Mouse (Mus musculus): ENCODE results near the gene Raph1. TPM values are rescaled to one million over a fixed set of nuclear protein-coding genes. Genes with fewer than 3 reads are reported as not detected.

Raph1 gene
- polyA plus RNA-seq, 1 experiment from 2014 or later: 30.4 TPM

DNA sequence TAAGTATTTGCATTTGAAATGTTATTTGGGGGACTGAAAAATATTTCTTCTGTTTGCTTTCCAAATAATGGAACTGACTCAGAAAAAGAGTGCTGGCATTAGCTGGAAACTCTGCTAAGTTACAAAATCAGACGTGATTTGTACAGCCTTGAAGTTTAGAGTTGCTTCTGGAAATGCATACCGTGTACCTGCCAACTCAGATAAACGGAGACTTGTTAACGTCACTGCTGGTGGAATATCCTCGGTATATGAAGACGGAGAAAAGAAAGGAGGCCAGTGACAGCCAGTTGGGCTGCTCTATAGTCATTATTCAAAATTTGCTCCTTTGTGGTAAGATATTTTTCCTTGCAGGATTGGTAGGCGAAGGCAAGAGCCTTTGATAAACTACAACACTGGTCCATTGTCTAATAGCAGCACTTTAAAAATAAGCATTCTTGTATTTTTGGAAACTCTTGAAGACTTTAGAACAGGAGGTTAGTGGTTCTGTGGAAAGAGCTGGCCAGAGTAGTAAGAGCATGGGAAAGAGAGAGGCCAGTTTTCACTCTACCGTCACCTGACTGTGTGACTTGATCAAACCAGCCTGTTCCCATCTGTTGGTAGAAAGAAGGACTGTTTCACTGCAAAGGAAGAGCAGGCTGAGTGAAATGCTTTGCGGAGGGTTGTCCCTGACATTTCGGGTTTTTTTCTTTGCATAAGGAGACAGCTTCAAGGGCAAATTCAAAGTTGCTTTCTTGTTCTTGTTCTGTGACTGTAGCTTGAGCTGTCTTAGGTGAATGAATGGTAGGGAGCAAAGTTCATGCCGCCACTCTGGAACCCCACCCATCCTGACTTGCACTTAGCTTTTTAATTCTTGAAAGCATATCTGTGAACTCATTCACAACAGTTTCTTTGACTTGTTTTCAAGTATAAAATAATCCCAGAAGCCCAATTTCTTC, 29.7 kb upstream of the Raph1 start:
- no peak for ATAC-seq (ENCODE audit: low read depth)
- peaks cover 5% of the 10 kb centered on the region; the same call in 1 of the 2 replicates for H3K4me1 ChIP-seq (replicated peaks)
- H3K36me3 ChIP-seq: no peaks in the 10 kb centered on the region
- H3K4me3 ChIP-seq (replicated peaks): no peak overlapping the region
- H3K9ac ChIP-seq: no peak overlapping the region
- H3K4me2 ChIP-seq: no peak overlapping the region
- no peaks in the 10 kb centered on the region for H3K9me3 ChIP-seq (replicated peaks)
- H3K27me3 ChIP-seq: no peaks in the 10 kb centered on the region
- no peak for DNase-seq
- peak overlapping the region; percentile 41; the same call in 1 of the 2 replicates for H3K27ac ChIP-seq
- 71% methylated on average over 11 of the region's 11 CpGs for WGBS (ENCODE audit: insufficient replicate concordance)

DNA sequence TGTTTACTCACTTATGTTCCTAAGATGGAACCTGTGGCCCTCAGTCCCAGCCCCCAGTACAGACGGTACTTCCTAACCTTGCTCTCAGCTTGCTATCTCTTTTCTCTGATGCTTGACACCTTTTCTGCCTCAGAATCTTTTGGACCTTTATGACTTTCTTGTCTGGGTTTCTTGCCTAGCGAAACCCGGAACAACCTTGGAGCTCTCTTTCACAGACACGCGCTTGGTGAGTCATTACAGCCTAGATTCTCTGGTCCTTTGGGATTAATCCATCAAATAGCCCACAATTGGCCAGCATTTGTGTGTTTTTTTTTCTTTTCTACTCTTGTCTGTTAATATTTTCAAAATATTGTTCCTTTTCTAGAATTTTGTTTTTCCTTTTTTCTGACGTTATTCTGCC, 26.2 kb upstream of the Raph1 start:
- H3K4me2 ChIP-seq: no peak overlapping the region
- ATAC-seq (ENCODE audit: low read depth): no peak
- DNase-seq: no peak
- no peaks in the 10 kb centered on the region for H3K27me3 ChIP-seq
- no peaks in the 10 kb centered on the region for H3K9me3 ChIP-seq (replicated peaks)
- H3K9ac ChIP-seq: no peak overlapping the region
- no peaks in the 10 kb centered on the region for H3K36me3 ChIP-seq
- WGBS (ENCODE audit: insufficient replicate concordance): 71% methylated on average over 6 of the region's 6 CpGs
- H3K4me3 ChIP-seq (replicated peaks): no peak overlapping the region
- H3K27ac ChIP-seq: no peak overlapping the region
- no peaks in the 10 kb centered on the region for H3K4me1 ChIP-seq (replicated peaks)

DNA sequence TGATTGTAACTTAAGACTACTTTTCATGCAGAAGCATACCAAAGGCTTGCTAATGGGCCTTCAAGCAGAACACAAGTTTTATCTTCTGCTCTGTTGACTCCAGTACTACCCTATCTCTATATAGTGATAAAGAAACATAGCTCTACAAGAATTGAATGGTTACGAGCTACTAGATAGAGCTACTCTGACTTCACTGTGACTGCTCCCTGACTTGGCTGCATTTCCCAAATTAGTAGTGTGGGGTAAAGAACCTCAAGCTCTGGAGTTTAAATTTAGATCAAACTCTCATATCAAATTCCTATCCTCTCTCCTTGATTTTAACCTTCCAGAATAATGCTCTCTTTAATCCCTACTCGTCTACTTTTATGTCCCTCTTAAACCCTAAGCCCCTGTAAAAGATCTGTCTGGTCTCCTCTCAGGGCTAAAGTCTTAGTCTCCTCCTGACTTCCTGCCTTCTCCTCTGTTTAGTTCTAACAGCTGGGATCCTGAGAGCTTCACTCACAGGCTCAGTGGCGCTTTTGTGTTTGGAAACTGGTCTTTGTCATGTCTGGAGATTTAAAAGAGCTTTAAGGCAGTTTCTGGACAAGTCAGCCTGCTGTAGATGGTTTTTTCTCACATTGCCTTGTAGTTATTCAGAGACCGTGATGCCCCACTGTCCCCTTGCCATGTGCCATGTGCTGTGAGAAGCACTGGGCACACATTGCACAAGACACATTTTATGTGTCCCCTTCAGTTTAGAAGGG, 22.2 kb upstream of the Raph1 start:
- no peak overlapping the region for H3K4me3 ChIP-seq (replicated peaks)
- H3K9ac ChIP-seq: no peak overlapping the region
- no peaks in the 10 kb centered on the region for H3K4me1 ChIP-seq (replicated peaks)
- no peak overlapping the region for H3K4me2 ChIP-seq
- no peaks in the 10 kb centered on the region for H3K9me3 ChIP-seq (replicated peaks)
- ATAC-seq (ENCODE audit: low read depth) (no peak), DNase-seq (no peak)
- no peaks in the 10 kb centered on the region for H3K27me3 ChIP-seq
- 52% methylated on average over 4 of the region's 4 CpGs for WGBS (ENCODE audit: insufficient replicate concordance)
- H3K27ac ChIP-seq: no peak overlapping the region
- no peaks in the 10 kb centered on the region for H3K36me3 ChIP-seq

DNA sequence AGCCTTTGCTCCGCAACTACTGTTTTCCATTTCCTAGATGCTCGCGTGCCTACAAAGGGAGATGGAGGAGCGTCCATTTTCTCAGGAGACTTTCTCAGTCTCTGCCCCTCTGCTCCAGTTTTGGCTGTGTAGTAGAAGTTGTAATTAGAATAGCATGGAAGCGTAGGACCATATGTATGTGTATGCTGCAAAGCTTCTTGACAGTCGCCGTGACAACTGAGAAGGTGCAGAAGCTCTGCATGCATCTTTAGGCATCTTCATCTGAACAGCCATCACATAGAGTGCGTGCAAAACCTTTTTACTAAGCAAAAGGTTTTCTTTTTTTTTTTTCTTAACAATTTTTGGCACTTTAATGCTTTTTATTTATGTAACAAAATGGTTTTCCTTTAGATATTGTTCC, 14.1 kb upstream of the Raph1 start:
- ATAC-seq (ENCODE audit: low read depth): no peak

DNA sequence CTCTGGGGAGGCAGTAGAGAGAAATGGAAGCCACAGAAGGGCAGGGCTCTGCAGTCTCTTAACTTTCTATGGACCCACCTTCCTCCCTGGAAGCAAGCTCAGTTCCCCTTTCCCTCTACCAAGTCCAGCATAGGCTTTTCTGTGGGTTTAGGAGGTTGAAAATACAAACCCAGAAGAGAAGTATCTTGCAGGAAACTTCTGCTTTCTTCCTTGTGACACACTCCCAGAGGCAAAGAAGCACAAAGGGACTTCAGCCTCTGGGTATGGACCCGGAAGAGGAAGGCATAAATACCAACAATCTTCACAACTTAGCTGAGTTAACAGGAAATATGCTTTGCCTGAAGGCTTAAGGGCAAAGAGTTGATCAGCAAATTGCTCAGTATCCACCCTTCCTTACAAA, 13.0 kb upstream of the Raph1 start:
- no peaks in the 10 kb centered on the region for H3K9me3 ChIP-seq (replicated peaks)
- H3K27ac ChIP-seq: no peak overlapping the region
- no peak overlapping the region for H3K4me3 ChIP-seq (replicated peaks)
- WGBS (ENCODE audit: insufficient replicate concordance): 16% methylated on average over 1 of the region's 1 CpGs
- H3K4me2 ChIP-seq: no peak overlapping the region
- no peaks in the 10 kb centered on the region for H3K36me3 ChIP-seq
- no peaks in the 10 kb centered on the region for H3K27me3 ChIP-seq
- ATAC-seq (ENCODE audit: low read depth): no peak
- no peak for DNase-seq
- no peak overlapping the region for H3K9ac ChIP-seq
- H3K4me1 ChIP-seq (replicated peaks): no peaks in the 10 kb centered on the region; the same call in 1 of the 2 replicates

More for the DNA sequence above, 14.1 kb upstream of the Raph1 start:
- no peaks in the 10 kb centered on the region; the same call in 1 of the 2 replicates for H3K4me1 ChIP-seq (replicated peaks)
- no peaks in the 10 kb centered on the region for H3K36me3 ChIP-seq
- H3K9me3 ChIP-seq (replicated peaks): no peaks in the 10 kb centered on the region
- no peak for DNase-seq
- H3K4me2 ChIP-seq: no peak overlapping the region
- H3K9ac ChIP-seq: no peak overlapping the region
- H3K27me3 ChIP-seq: no peaks in the 10 kb centered on the region
- H3K4me3 ChIP-seq (replicated peaks): no peak overlapping the region
- 81% methylated on average over 8 of the region's 8 CpGs for WGBS (ENCODE audit: insufficient replicate concordance)
- H3K27ac ChIP-seq: no peak overlapping the region

DNA sequence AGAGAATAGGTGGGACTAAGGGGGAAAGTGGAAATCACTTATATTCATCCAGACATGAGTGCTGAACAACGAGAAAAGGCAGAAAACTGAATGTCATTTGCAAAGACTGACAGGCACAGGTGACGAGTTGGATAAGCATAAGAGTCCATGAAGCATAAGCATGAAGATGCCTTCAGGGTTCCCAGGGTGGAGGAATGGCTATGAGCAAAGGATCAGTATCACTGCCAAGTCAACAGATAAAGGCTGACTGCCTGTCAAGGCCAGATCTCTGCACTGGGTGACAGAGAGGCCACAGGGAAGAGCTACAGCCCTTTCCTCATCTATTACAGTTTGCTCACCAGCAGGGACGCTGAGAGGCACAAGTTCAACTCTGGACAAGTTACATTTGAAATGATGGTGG, 5.8 kb upstream of the Raph1 start:
- no peak overlapping the region for H3K27ac ChIP-seq

DNA sequence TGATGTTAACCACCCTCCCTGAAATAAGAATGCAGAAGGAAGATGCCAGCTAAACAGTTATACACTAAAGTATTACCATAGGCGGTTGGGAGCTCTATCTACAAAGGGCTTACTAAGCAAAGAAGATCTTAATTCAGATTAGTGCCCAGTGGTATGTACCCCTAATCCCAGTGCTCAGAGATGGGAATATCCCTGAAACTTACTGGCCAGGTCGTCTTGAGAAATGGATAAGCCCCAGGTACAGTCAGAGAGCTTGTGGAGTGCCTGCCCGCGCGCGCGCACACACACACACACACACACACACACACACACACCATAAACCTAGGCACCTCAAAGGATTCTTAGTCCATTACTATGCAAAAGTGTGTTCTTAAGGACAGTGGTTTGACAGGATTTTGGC, 2.8 kb upstream of the Raph1 start:
- peaks cover 20% of the 10 kb centered on the region; the same call in 1 of the 2 replicates for H3K4me1 ChIP-seq (replicated peaks)
- WGBS (ENCODE audit: insufficient replicate concordance): 71% methylated on average over 7 of the region's 7 CpGs
- no peak for ATAC-seq (ENCODE audit: low read depth)
- H3K36me3 ChIP-seq: no peaks in the 10 kb centered on the region
- DNase-seq: no peak
- no peak overlapping the region for H3K4me3 ChIP-seq (replicated peaks)
- no peak overlapping the region for H3K9ac ChIP-seq
- no peaks in the 10 kb centered on the region for H3K9me3 ChIP-seq (replicated peaks)
- peak overlapping the region; percentile 24; the same call in 1 of the 2 replicates for H3K4me2 ChIP-seq
- peaks cover 40% of the 10 kb centered on the region for H3K27me3 ChIP-seq
- no peak overlapping the region for H3K27ac ChIP-seq

More for the DNA sequence above, 5.8 kb upstream of the Raph1 start:
- WGBS (ENCODE audit: insufficient replicate concordance): 46% methylated on average over 3 of the region's 3 CpGs
- DNase-seq (no peak), ATAC-seq (ENCODE audit: low read depth) (no peak)
- peaks cover 16% of the 10 kb centered on the region; the same call in 1 of the 2 replicates for H3K4me1 ChIP-seq (replicated peaks)
- peaks cover 14% of the 10 kb centered on the region; the same call in 1 of the 2 replicates for H3K27me3 ChIP-seq
- no peaks in the 10 kb centered on the region for H3K36me3 ChIP-seq
- no peak overlapping the region for H3K9ac ChIP-seq
- H3K4me3 ChIP-seq (replicated peaks): no peak overlapping the region
- no peaks in the 10 kb centered on the region for H3K9me3 ChIP-seq (replicated peaks)
- H3K4me2 ChIP-seq: no peak overlapping the region

DNA sequence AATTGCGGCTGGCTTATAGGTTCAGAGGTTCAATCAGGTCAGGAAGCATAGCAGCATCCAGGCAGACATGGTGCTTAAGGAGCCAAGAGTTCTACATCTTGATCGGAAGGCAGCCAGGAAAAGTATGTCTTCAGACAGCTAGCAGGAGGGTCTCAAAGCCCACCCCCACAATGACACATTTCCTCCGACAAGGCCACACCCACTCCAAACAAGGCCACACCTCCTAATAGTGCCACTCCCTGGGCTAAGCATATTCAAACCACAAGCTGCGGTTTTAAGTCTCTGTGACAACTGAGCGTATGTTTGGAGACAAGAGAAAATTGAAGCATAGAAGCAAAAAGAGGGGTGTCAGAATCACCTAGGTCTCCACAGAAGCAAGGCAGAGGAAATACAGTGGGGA, 2.3 kb upstream of the Raph1 start:
- no peak overlapping the region for H3K27ac ChIP-seq
- ATAC-seq (ENCODE audit: low read depth) (no peak), DNase-seq (no peak)
- peaks cover 40% of the 10 kb centered on the region for H3K27me3 ChIP-seq
- peak overlapping the region; percentile 24 for H3K4me2 ChIP-seq
- peaks cover 20% of the 10 kb centered on the region; the same call in 1 of the 2 replicates for H3K4me1 ChIP-seq (replicated peaks)
- H3K9me3 ChIP-seq (replicated peaks): no peaks in the 10 kb centered on the region
- no peak overlapping the region for H3K4me3 ChIP-seq (replicated peaks)
- no peak overlapping the region for H3K9ac ChIP-seq
- WGBS (ENCODE audit: insufficient replicate concordance): 17% methylated on average over 5 of the region's 5 CpGs
- H3K36me3 ChIP-seq: no peaks in the 10 kb centered on the region

DNA sequence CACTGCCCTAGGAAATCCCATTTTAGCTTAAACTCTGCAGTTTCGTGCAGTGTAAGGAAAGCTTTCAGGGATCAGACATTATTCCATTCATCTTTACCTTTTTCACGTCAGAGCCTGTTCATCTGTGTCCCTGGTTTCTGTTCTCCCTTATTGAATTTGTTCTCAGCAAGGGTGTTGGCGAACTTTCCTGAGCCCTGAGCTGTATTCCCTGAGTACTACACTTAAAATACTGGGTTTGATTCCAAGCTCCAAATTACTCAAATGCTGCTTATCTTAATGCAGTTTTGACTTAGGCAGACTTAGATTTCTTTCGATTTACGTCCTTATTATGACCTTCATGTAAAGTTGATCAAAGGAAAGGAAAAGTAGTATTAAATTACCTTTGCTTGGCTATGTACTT, 417 bp upstream of the Raph1 start:
- Histone ChIP-seq H3K27ac (peak overlapping the region; percentile 68), H3K9ac (peak overlapping the region; percentile 45), H3K36me3 (peaks cover under 1% of the 10 kb centered on the region; the same call in 1 of the 2 replicates), H3K4me3 (replicated peaks) (peak overlapping the region; percentile 74), H3K4me2 (peak overlapping the region; percentile 84), H3K9me3 (replicated peaks) (no peaks in the 10 kb centered on the region), H3K27me3 (peaks cover 40% of the 10 kb centered on the region), H3K4me1 (replicated peaks) (peaks cover 16% of the 10 kb centered on the region)
- 22% methylated on average over 5 of the region's 5 CpGs for WGBS (ENCODE audit: insufficient replicate concordance)
- no peak for ATAC-seq (ENCODE audit: low read depth)
- no peak for DNase-seq

DNA sequence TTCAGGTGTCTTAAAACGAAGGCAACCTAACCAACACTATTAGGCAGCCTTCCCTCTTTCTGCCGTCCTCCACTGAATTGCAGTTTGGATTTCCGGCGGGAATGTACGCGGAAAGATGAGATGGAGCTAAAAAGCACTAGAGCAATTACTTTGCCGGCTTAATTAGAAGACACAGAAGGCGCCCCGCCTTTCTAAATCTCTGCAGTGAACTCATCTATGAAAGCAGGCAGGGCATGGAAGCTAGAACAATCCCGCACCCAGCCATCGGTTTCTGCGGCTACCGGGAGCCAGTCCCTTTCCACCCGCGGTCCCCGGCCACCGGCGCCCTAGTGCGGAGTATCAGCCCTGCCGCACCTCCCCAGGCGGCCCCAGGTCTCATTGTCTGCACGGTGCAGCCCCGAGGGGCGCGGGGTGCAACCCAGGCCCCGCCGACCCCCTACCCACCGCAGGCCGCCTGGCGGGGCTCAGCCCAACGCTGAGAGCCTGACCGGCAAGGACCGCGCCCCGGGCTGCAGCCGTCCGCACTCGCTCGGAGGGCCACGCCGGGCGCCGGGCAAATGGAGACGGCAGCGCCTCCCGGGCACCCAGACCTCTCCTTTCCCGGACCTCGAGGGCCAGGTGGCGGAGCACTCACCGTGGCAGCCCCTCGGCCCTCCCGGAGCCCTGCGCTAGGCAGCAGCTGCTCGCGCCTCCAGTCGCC, 823 bp downstream of the Raph1 start:
- H3K9ac ChIP-seq: peak overlapping the region; percentile 79
- H3K4me2 ChIP-seq: peak overlapping the region; percentile 84
- H3K4me3 ChIP-seq (replicated peaks): peak overlapping the region; percentile 74
- H3K27me3 ChIP-seq: peaks cover 40% of the 10 kb centered on the region
- DNase-seq (no peak), ATAC-seq (ENCODE audit: low read depth) (peak; percentile 20)
- 1% methylated on average over 47 of the region's 56 CpGs for WGBS (ENCODE audit: insufficient replicate concordance)
- peaks cover 10% of the 10 kb centered on the region for H3K36me3 ChIP-seq
- peak overlapping the region; percentile 78 for H3K27ac ChIP-seq
- H3K4me1 ChIP-seq (replicated peaks): peaks cover 16% of the 10 kb centered on the region
- no peaks in the 10 kb centered on the region for H3K9me3 ChIP-seq (replicated peaks)
